8 mouse cellular contexts compared by ENCODE assay signal in genomic region chr4:45529986-45530597, GRCm38 (mm10). TPM values are rescaled to one million over a fixed set of nuclear protein-coding genes. Genes with fewer than 3 reads are reported as not detected.
DNase-seq lines count a peak whose midpoint lies in the region; ATAC-seq and TF ChIP-seq lines count a peak whose summit lies in the region.

No protein-coding gene starts in this region.

- H3K4me1 ChIP-seq in forebrain, embryonic 12.5 days, result peaks cover 67% of the 10 kb centered on the region
- peaks cover 26% of the 10 kb centered on the region for H3K4me1 ChIP-seq in hindbrain, embryonic 14.5 days (replicated peaks; ENCODE audit: control insufficient read depth, insufficient read depth, low read length)
- H3K4me1 ChIP-seq in liver, embryonic 14.5 days (replicated peaks; ENCODE audit: control insufficient read depth in 2 of 2, insufficient read depth in 2 of 2, low read length in 1 of 2), result peaks cover 27 to 36% of the 10 kb centered on the region in 2 experiments
- peaks cover 53% of the 10 kb centered on the region for H3K4me1 ChIP-seq in neural tube, embryonic 15.5 days

- 0 out of 2 replicates have a peak, but pooled peaks have one; percentile 9 for TF ChIP-seq CTCF in liver, embryonic 14.5 days (IDR thresholded peaks at IDR 0.05; ENCODE audit: low read depth)

- no peaks in the 10 kb centered on the region for H3K36me3 ChIP-seq in forebrain, embryonic 12.5 days (replicated peaks)
- no peaks in the 10 kb centered on the region for H3K36me3 ChIP-seq in hindbrain, embryonic 14.5 days (replicated peaks; ENCODE audit: control insufficient read depth, insufficient read depth)
- H3K36me3 ChIP-seq in liver, embryonic 14.5 days (replicated peaks; ENCODE audit: control insufficient read depth, insufficient read depth, low read depth), result peaks cover 4% of the 10 kb centered on the region; the same call in 1 of the 2 replicates
- H3K36me3 ChIP-seq in neural tube, embryonic 15.5 days, result no peaks in the 10 kb centered on the region

- H3K9me3 ChIP-seq in forebrain, embryonic 12.5 days, result no peaks in the 10 kb centered on the region
- H3K9me3 ChIP-seq in hindbrain, embryonic 14.5 days (ENCODE audit: control insufficient read depth, low read length), result no peaks in the 10 kb centered on the region
- no peaks in the 10 kb centered on the region for H3K9me3 ChIP-seq in liver, embryonic 14.5 days (ENCODE audit: control insufficient read depth, low read length)
- H3K9me3 ChIP-seq in neural tube, embryonic 15.5 days (replicated peaks), result no peaks in the 10 kb centered on the region

- whole genome bisulfite sequencing in forebrain, embryonic 12.5 days, result 0% methylated on average over 52 of the region's 89 CpGs
- WGBS in hindbrain, embryonic 14.5 days, result under 1% methylated on average over 55 of the region's 89 CpGs
- under 1% methylated on average over 68 of the region's 89 CpGs for WGBS in liver, embryonic 14.5 days (ENCODE audit: insufficient replicate concordance)
- WGBS in neural tube, embryonic 15.5 days, result under 1% methylated on average over 68 of the region's 89 CpGs

- H3K27me3 ChIP-seq in forebrain, embryonic 12.5 days, result peaks cover 14% of the 10 kb centered on the region; the same call in 1 of the 2 replicates
- H3K27me3 ChIP-seq in hindbrain, embryonic 14.5 days (ENCODE audit: control insufficient read depth, insufficient read depth, low read length), result 0 out of 2 replicates have a peak, but pooled peaks cover 3% of the 10 kb centered on the region
- H3K27me3 ChIP-seq in liver, embryonic 14.5 days (ENCODE audit: control insufficient read depth, insufficient read depth, low read length), result no peaks in the 10 kb centered on the region; the same call in none of the 2 replicates
- H3K27me3 ChIP-seq in neural tube, embryonic 15.5 days (replicated peaks), result 0 out of 2 replicates have a peak, but pooled peaks cover 3% of the 10 kb centered on the region

- peak overlapping the region; percentile 78 for H3K4me3 ChIP-seq in forebrain, embryonic 12.5 days (replicated peaks)
- peak overlapping the region; percentile 82 for H3K4me3 ChIP-seq in hindbrain, embryonic 14.5 days (replicated peaks; ENCODE audit: low read length)
- peak overlapping the region; percentile 81 to 97 for H3K4me3 ChIP-seq in liver, embryonic 14.5 days (ENCODE audit: insufficient read depth in 1 of 2, low read depth in 2 of 2, low read length in 2 of 2)
- peak overlapping the region; percentile 76 for H3K4me3 ChIP-seq in neural tube, embryonic 15.5 days (replicated peaks)

- peak overlapping the region; percentile 92 for H3K27ac ChIP-seq in forebrain, embryonic 12.5 days
- peak overlapping the region; percentile 65 for H3K27ac ChIP-seq in hindbrain, embryonic 14.5 days
- peak overlapping the region; percentile 76 for H3K27ac ChIP-seq in liver, embryonic 14.5 days
- H3K27ac ChIP-seq in neural tube, embryonic 15.5 days (replicated peaks), result peak overlapping the region; percentile 83

- TF ChIP-seq EP300 in liver, embryonic 14.5 days (IDR thresholded peaks at IDR 0.05; ENCODE audit: low read depth), result no peak

- intact Hi-C loops in left cerebral cortex, postnatal 36 days (cut with DNase I), result loop anchor here (5.0 kb wide), 3 partner anchors 58 to 242 kb away; no protein-coding TSS in a partner anchor
- intact Hi-C loops in left cerebral cortex, postnatal 4 days (cut with DNase I), result loop anchor here (5.0 kb wide), 2 partner anchors 108 to 237 kb away; no protein-coding TSS in a partner anchor

- peak; percentile 35 to 40 for DNase-seq in left cerebral cortex, postnatal 36 days (ENCODE audit: low spot score in 2 of 2)
- no peak for DNase-seq in left cerebral cortex, postnatal 4 days
- DNase-seq in R1 (ENCODE audit: low read depth, low spot score), result peak; percentile 17
- no peak for DNase-seq in hindbrain, embryonic 14.5 days (ENCODE audit: low spot score)
- no peak for DNase-seq in liver, embryonic 14.5 days (ENCODE audit: low read depth in 3 of 3, low spot score in 3 of 3)
- no peak for DNase-seq in layer of hippocampus, adult 9-10 months (ENCODE audit: low spot score)

- peak overlapping the region; percentile 89 for H3K9ac ChIP-seq in forebrain, embryonic 12.5 days
- H3K9ac ChIP-seq in hindbrain, embryonic 14.5 days, result peak overlapping the region; percentile 77
- peak overlapping the region; percentile 97 for H3K9ac ChIP-seq in liver, embryonic 14.5 days (replicated peaks)
- H3K9ac ChIP-seq in neural tube, embryonic 15.5 days (replicated peaks), result peak overlapping the region; percentile 78

- ATAC-seq in forebrain, embryonic 12.5 days (ENCODE audit: low FRiP score), result peak; percentile 21
- peak; percentile 47; the same call in 1 of the 2 replicates for ATAC-seq in hindbrain, embryonic 14.5 days (ENCODE audit: low FRiP score)
- peak; percentile 26 for ATAC-seq in liver, embryonic 14.5 days (ENCODE audit: insufficient read depth)
- peak; percentile 51 for ATAC-seq in neural tube, embryonic 15.5 days (ENCODE audit: low FRiP score)

- H3K4me2 ChIP-seq in forebrain, embryonic 12.5 days, result peak overlapping the region; percentile 87
- peak overlapping the region; percentile 65 for H3K4me2 ChIP-seq in hindbrain, embryonic 14.5 days (replicated peaks)
- peak overlapping the region; percentile 99 for H3K4me2 ChIP-seq in liver, embryonic 14.5 days (ENCODE audit: low read depth)
- peak overlapping the region; percentile 94 for H3K4me2 ChIP-seq in neural tube, embryonic 15.5 days

RNA-seq across cellular contexts. Expression of gene Shb, which starts 2.2 kb away (rescaled TPM):
- 10 to 100 TPM; 11.5 to 14.5 TPM for total RNA-seq in left cerebral cortex, postnatal 36 days (2021)
- total RNA-seq in left cerebral cortex, postnatal 4 days (2021), result 10 to 100 TPM; 23.0 to 25.6 TPM
- 10.4 and 13.6 TPM in 2 replicates for polyA plus RNA-seq in forebrain, embryonic 12.5 days (2016; fragmentation: Nextera tagmentation; extraction: Ambion mirVana)
- polyA plus RNA-seq in hindbrain, embryonic 14.5 days (2014; fragmentation: Nextera tagmentation; extraction: Ambion mirVana), result 8.7 and 9.9 TPM in 2 replicates
- 6.7 and 8.8 TPM in 2 replicates for polyA plus RNA-seq in liver, embryonic 14.5 days (2012; rRNA removed)
- 5.0 and 6.6 TPM in 2 replicates for polyA plus RNA-seq in liver, embryonic 14.5 days (2014; fragmentation: Nextera tagmentation; extraction: Ambion mirVana)
- polyA plus RNA-seq in neural tube, embryonic 15.5 days (2015; fragmentation: Nextera tagmentation; extraction: Ambion mirVana), result 3.9 and 4.7 TPM in 2 replicates

Comparison
In these comparisons a context has a peak if more than half of its experiments do, and no peak if none do; other contexts are left out.
1. DNase-seq: peak in left cerebral cortex, postnatal 36 days (2 of 2) and R1 (single experiment); none in left cerebral cortex, postnatal 4 days (single experiment), hindbrain, embryonic 14.5 days (single experiment), liver, embryonic 14.5 days (0 of 3) and layer of hippocampus, adult 9-10 months (single experiment).
2. Peak in every context shown above with its lines, with median percentiles within 50 percentile points of each other: ATAC-seq, H3K27ac ChIP-seq, H3K4me2 ChIP-seq, H3K4me3 ChIP-seq and H3K9ac ChIP-seq.